8 mouse cellular contexts compared by ENCODE assay signal in the genomic region with DNA sequence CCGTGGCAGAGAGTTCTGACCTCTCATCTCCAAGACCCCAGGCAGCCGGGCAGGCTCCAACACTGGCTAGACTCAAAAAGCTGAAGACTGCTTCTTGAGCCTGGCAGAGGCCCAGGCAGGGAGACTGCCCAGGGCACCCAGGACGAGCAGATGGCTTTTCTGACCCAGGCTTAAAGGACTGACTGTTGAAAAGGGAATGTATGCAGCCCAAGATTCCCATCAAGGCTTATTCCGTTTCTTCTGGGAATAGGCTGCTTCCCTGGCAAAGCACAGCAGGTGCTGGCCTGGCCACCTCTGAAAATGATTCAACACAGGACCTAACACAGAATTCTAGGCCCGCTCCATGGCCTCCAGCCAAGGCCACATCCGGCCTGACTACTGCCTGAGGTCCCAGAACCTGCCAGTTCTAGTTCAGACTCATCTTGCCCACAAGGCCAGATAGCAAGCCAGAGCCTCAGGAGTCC. TPM values are rescaled to one million over a fixed set of nuclear protein-coding genes. Genes with fewer than 3 reads are reported as not detected.
DNase-seq lines count a peak whose midpoint lies in the region; ATAC-seq lines count a peak whose summit lies in the region.
"Had no signal": no experiment of that assay in that cellular context is flagged by ENCODE, and none has a peak within 500 bp of the region (broad histone marks: within the 10 kb centered on the region; RNA-seq: fewer than 3 reads in every experiment).

No protein-coding gene starts in this region.

- peak; percentile 57 to 66 for DNase-seq in right cerebral cortex, postnatal 10 days (ENCODE audit: low spot score in 2 of 2)
- DNase-seq in right cerebral cortex, postnatal 25 days, result no peak
- peak; percentile 87 for DNase-seq in adrenal gland, postnatal 25 days
- DNase-seq in fibroblast of lung, adult 2 months (ENCODE audit: low read depth), result peak; percentile 95
- DNase-seq in embryo, embryonic 10 days (ENCODE audit: low spot score), result no peak

- peak; percentile 13 for ATAC-seq in megakaryocyte progenitor cell, adult 5-6 weeks (replicated peaks; ENCODE audit: poor library complexity)
- ATAC-seq in frontal cortex, adult (ENCODE audit: low TSS enrichment), result no peak

RNA-seq across cellular contexts. Expression of gene Ifitm10, which starts 1.7 kb away (rescaled TPM):
- 3.0 and 4.1 TPM in 2 replicates for total RNA-seq in adrenal gland, postnatal 25 days (2021)
- not detected in 2 replicates for total RNA-seq in megakaryocyte progenitor cell, adult 5-6 weeks (2015)
- not detected in 2 replicates for total RNA-seq in megakaryocyte progenitor cell, adult 5-6 weeks (2017)

RNA-seq across cellular contexts. Expression of gene Gm49369, which starts 7.2 kb away (rescaled TPM):
- 0.55 TPM in 1 of 2 replicates, not detected in the other for total RNA-seq in adrenal gland, postnatal 25 days (2021)
- total RNA-seq in megakaryocyte progenitor cell, adult 5-6 weeks (2015), result not detected in 2 replicates
- total RNA-seq in megakaryocyte progenitor cell, adult 5-6 weeks (2017), result 25.2 and 59.0 TPM in 2 replicates

RNA-seq across cellular contexts. Expression of gene Ctsd, which starts 12.5 kb away (rescaled TPM):
- 1,030 and 1,043 TPM in 2 replicates for total RNA-seq in adrenal gland, postnatal 25 days (2021)
- 115 and 133 TPM in 2 replicates for total RNA-seq in megakaryocyte progenitor cell, adult 5-6 weeks (2015)
- 129 and 170 TPM in 2 replicates for total RNA-seq in megakaryocyte progenitor cell, adult 5-6 weeks (2017)

RNA-seq across cellular contexts. Expression of gene Syt8, which starts 59.4 kb away (rescaled TPM):
- not detected in 2 replicates for total RNA-seq in adrenal gland, postnatal 25 days (2021)
- not detected in 2 replicates for total RNA-seq in megakaryocyte progenitor cell, adult 5-6 weeks (2015)
- not detected in 2 replicates for total RNA-seq in megakaryocyte progenitor cell, adult 5-6 weeks (2017)
- total RNA-seq: adrenal gland, postnatal 4 days had no signal

Comparison
In these comparisons a context has a peak if more than half of its experiments do, and no peak if none do; other contexts are left out.
1. DNase-seq: peak in right cerebral cortex, postnatal 10 days (2 of 2), adrenal gland, postnatal 25 days (single experiment) and fibroblast of lung, adult 2 months (single experiment); none in right cerebral cortex, postnatal 25 days (single experiment) and embryo, embryonic 10 days (single experiment).